Mouse (Mus musculus): ENCODE data around the gene Art3.

DNA sequence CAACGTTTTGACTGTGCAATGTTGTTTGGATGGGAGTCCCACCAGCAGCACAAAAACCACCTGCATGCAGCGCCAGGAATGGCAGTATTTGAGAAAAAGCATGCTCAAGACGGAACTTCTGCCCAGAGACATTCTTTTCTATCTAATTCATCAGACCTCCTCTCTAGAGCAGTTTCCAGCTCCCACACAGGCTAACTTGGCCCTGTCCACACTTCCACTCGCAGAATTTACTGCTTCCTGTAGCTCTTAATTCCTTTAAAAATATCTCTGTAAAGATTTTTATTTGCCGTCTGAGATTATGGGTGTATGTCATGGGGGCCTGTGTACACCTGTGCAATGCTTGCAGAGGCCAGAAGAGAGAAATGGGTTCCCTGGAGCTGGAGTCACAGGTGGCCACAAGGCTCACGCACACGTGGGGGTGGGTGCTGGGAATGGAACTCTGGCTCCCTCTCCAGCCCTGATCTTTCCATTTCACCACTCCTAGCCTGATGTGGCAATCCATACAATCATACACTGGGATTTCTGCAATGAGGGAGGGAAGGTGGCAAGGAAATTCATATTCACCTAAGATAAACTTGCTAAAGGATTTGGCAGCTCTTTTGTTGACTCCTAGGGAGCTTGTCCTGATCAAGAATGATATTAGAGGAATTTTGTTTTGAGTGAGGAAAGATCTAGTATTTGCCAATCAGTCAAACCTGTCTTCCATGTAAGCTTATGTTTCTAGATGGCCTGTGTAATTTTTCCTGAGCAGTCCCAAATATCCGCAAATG lies 9.8 kb upstream of the Art3 start:
- TF ChIP-seq ZC3H11A (IDR thresholded peaks at IDR 0.05; ENCODE audit: borderline replicate concordance, low read depth, low read length) (no peak), MAFK (IDR thresholded peaks at IDR 0.05; ENCODE audit: insufficient read depth, low read depth, low read length) (no peak), ZNF384 (IDR thresholded peaks at IDR 0.05; ENCODE audit: low read depth, low read length) (no peak), HCFC1 (IDR thresholded peaks at IDR 0.05; ENCODE audit: borderline replicate concordance, insufficient read depth, low read length) (no peak)
